Comparison of ENCODE assay signal across 17 mouse cellular contexts in the genomic region with DNA sequence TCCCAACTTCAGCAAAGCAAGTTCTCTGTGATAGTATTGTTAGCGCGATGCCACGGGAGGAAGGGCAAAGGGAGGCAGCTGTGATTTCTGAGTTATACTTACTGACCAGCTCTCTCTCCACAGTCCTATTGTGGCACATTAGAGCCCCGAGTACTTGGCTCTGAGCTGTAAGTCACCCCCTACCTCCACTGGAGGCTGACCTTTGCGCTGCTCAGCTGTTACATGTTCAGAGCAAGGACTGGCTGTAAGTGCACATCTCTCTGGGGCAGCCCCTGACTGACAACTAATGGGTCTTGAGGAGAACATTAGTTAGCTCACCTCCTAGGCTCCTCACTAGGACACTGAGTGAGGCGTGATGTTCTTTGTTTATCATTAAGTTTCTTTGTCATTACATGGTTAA. TPM values are rescaled to one million over a fixed set of nuclear protein-coding genes. Genes with fewer than 3 reads are reported as not detected.
DNase-seq lines count a peak whose midpoint lies in the region; ATAC-seq and TF ChIP-seq lines count a peak whose summit lies in the region.
"Had no signal": no experiment of that assay in that cellular context is flagged by ENCODE, and none has a peak within 500 bp of the region (broad histone marks: within the 10 kb centered on the region; RNA-seq: fewer than 3 reads in every experiment).

No protein-coding gene starts in this region.

- 80% methylated on average over 6 of the region's 6 CpGs for WGBS in hindbrain, embryonic 13.5 days
- 79% methylated on average over 6 of the region's 6 CpGs for WGBS in hindbrain, embryonic 12.5 days
- 82% methylated on average over 6 of the region's 6 CpGs for WGBS in midbrain, embryonic 16.5 days
- WGBS in midbrain, embryonic 13.5 days: 82% methylated on average over 6 of the region's 6 CpGs
- WGBS in kidney, postnatal 0 days: 80% methylated on average over 6 of the region's 6 CpGs
- WGBS in stomach, postnatal 0 days: 81% methylated on average over 6 of the region's 6 CpGs

- H3K9me3 ChIP-seq in hindbrain, embryonic 13.5 days: no peaks in the 10 kb centered on the region
- H3K9me3 ChIP-seq in hindbrain, embryonic 12.5 days (replicated peaks): no peaks in the 10 kb centered on the region
- H3K9me3 ChIP-seq in midbrain, embryonic 16.5 days (replicated peaks; ENCODE audit: control insufficient read depth, low read length, poor library complexity, severe bottlenecking): no peaks in the 10 kb centered on the region
- H3K9me3 ChIP-seq in midbrain, embryonic 13.5 days: no peaks in the 10 kb centered on the region
- H3K9me3 ChIP-seq in kidney, postnatal 0 days (replicated peaks; ENCODE audit: low read length): no peaks in the 10 kb centered on the region
- no peaks in the 10 kb centered on the region for H3K9me3 ChIP-seq in stomach, postnatal 0 days (ENCODE audit: control insufficient read depth, low read length)
- H3K9me3 ChIP-seq: embryonic facial prominence, embryonic 12.5 days; forebrain, embryonic 13.5 days had no signal

- no peak overlapping the region for H3K4me3 ChIP-seq in hindbrain, embryonic 13.5 days
- no peak overlapping the region for H3K4me3 ChIP-seq in hindbrain, embryonic 12.5 days
- H3K4me3 ChIP-seq in midbrain, embryonic 16.5 days (ENCODE audit: low read depth, low read length): no peak overlapping the region; the same call in 1 of the 2 replicates
- H3K4me3 ChIP-seq in midbrain, embryonic 13.5 days (replicated peaks): no peak overlapping the region
- no peak overlapping the region for H3K4me3 ChIP-seq in kidney, postnatal 0 days (replicated peaks; ENCODE audit: low read depth, low read length)
- H3K4me3 ChIP-seq in stomach, postnatal 0 days (ENCODE audit: low read depth, low read length): no peak overlapping the region
- H3K4me3 ChIP-seq: embryonic facial prominence, embryonic 12.5 days; myocyte had no signal

- TF ChIP-seq EP300 in stomach, postnatal 0 days (optimal IDR thresholded peaks at IDR 0.05): no peak

- H3K9ac ChIP-seq in hindbrain, embryonic 13.5 days: no peak overlapping the region
- no peak overlapping the region for H3K9ac ChIP-seq in hindbrain, embryonic 12.5 days
- no peak overlapping the region for H3K9ac ChIP-seq in midbrain, embryonic 16.5 days (ENCODE audit: low read depth, low read length)
- H3K9ac ChIP-seq in midbrain, embryonic 13.5 days (replicated peaks): no peak overlapping the region
- no peak overlapping the region for H3K9ac ChIP-seq in kidney, postnatal 0 days (ENCODE audit: low read depth, low read length)
- H3K9ac ChIP-seq in stomach, postnatal 0 days (ENCODE audit: low read length): no peak overlapping the region
- H3K9ac ChIP-seq: embryonic facial prominence, embryonic 12.5 days; forebrain, embryonic 13.5 days; lung, embryonic 14.5 days had no signal

- no peak for DNase-seq in kidney, postnatal 0 days (ENCODE audit: low spot score)
- DNase-seq in stomach, postnatal 0 days (ENCODE audit: low spot score): no peak
- DNase-seq: cerebellum, adult 11-12 months; cerebellum, postnatal 36 days; liver; lung, embryonic 14.5 days; thymus, adult 18-20 months had no signal

- peak overlapping the region; percentile 69 for H3K4me2 ChIP-seq in hindbrain, embryonic 13.5 days
- H3K4me2 ChIP-seq in hindbrain, embryonic 12.5 days (replicated peaks): no peak overlapping the region
- peak overlapping the region; percentile 63; the same call in 1 of the 2 replicates for H3K4me2 ChIP-seq in midbrain, embryonic 16.5 days (ENCODE audit: low read length)
- no peak overlapping the region for H3K4me2 ChIP-seq in midbrain, embryonic 13.5 days (replicated peaks)
- 0 out of 2 replicates have a peak overlapping the region, but pooled peaks have one; percentile 72 for H3K4me2 ChIP-seq in kidney, postnatal 0 days (ENCODE audit: low read length)
- H3K4me2 ChIP-seq in stomach, postnatal 0 days (replicated peaks; ENCODE audit: low read depth): no peak overlapping the region
- H3K4me2 ChIP-seq: embryonic facial prominence, embryonic 12.5 days; lung, embryonic 14.5 days had no signal

- H3K27me3 ChIP-seq in hindbrain, embryonic 13.5 days: peaks cover 37% of the 10 kb centered on the region
- H3K27me3 ChIP-seq in hindbrain, embryonic 12.5 days: peaks cover 35% of the 10 kb centered on the region
- peaks cover 7% of the 10 kb centered on the region for H3K27me3 ChIP-seq in midbrain, embryonic 16.5 days (ENCODE audit: control insufficient read depth, insufficient read depth, low read depth, low read length)
- peaks cover 41% of the 10 kb centered on the region for H3K27me3 ChIP-seq in midbrain, embryonic 13.5 days
- H3K27me3 ChIP-seq in kidney, postnatal 0 days (ENCODE audit: insufficient read depth, low read length): no peaks in the 10 kb centered on the region
- no peaks in the 10 kb centered on the region for H3K27me3 ChIP-seq in stomach, postnatal 0 days (ENCODE audit: control insufficient read depth, insufficient read depth, low read length)

- H3K27ac ChIP-seq in hindbrain, embryonic 13.5 days: no peak overlapping the region
- no peak overlapping the region for H3K27ac ChIP-seq in hindbrain, embryonic 12.5 days
- no peak overlapping the region for H3K27ac ChIP-seq in midbrain, embryonic 16.5 days (ENCODE audit: low read length)
- no peak overlapping the region for H3K27ac ChIP-seq in midbrain, embryonic 13.5 days
- H3K27ac ChIP-seq in kidney, postnatal 0 days: no peak overlapping the region
- H3K27ac ChIP-seq in stomach, postnatal 0 days (replicated peaks): no peak overlapping the region
- H3K27ac ChIP-seq: embryonic facial prominence, embryonic 12.5 days; forebrain, embryonic 13.5 days had no signal

- H3K4me1 ChIP-seq in hindbrain, embryonic 13.5 days (replicated peaks): 0 out of 2 replicates have a peak, but pooled peaks cover 7% of the 10 kb centered on the region
- peaks cover 7% of the 10 kb centered on the region; the same call in 1 of the 2 replicates for H3K4me1 ChIP-seq in hindbrain, embryonic 12.5 days
- H3K4me1 ChIP-seq in midbrain, embryonic 16.5 days (ENCODE audit: control insufficient read depth, insufficient read depth, low read length): peaks cover 5% of the 10 kb centered on the region; the same call in 1 of the 2 replicates
- peaks cover 4% of the 10 kb centered on the region for H3K4me1 ChIP-seq in midbrain, embryonic 13.5 days (replicated peaks)
- no peaks in the 10 kb centered on the region for H3K4me1 ChIP-seq in kidney, postnatal 0 days (replicated peaks; ENCODE audit: insufficient read depth, low read length)
- no peaks in the 10 kb centered on the region for H3K4me1 ChIP-seq in stomach, postnatal 0 days (replicated peaks; ENCODE audit: control insufficient read depth, insufficient read depth)
- H3K4me1 ChIP-seq: embryonic facial prominence, embryonic 12.5 days had no signal

- no peak for TF ChIP-seq CTCF in kidney, postnatal 0 days (IDR thresholded peaks at IDR 0.05; ENCODE audit: low read depth)
- no peak for TF ChIP-seq CTCF in stomach, postnatal 0 days (IDR thresholded peaks at IDR 0.05; ENCODE audit: low read depth)

- no peaks in the 10 kb centered on the region for H3K36me3 ChIP-seq in hindbrain, embryonic 13.5 days
- H3K36me3 ChIP-seq in hindbrain, embryonic 12.5 days: no peaks in the 10 kb centered on the region
- no peaks in the 10 kb centered on the region for H3K36me3 ChIP-seq in midbrain, embryonic 16.5 days (ENCODE audit: control insufficient read depth, insufficient read depth, low read length)
- H3K36me3 ChIP-seq in midbrain, embryonic 13.5 days: no peaks in the 10 kb centered on the region
- H3K36me3 ChIP-seq in kidney, postnatal 0 days (ENCODE audit: insufficient read depth, low read length): no peaks in the 10 kb centered on the region
- no peaks in the 10 kb centered on the region for H3K36me3 ChIP-seq in stomach, postnatal 0 days (ENCODE audit: control insufficient read depth, insufficient read depth, low read length)
- H3K36me3 ChIP-seq: embryonic facial prominence, embryonic 12.5 days had no signal

- ATAC-seq in hindbrain, embryonic 13.5 days (ENCODE audit: low FRiP score): no peak
- ATAC-seq in hindbrain, embryonic 12.5 days (ENCODE audit: low FRiP score): no peak
- no peak for ATAC-seq in midbrain, embryonic 16.5 days
- ATAC-seq in midbrain, embryonic 13.5 days: no peak
- ATAC-seq in kidney, postnatal 0 days (replicated peaks; ENCODE audit: low FRiP score, low read depth): no peak
- ATAC-seq in stomach, postnatal 0 days (ENCODE audit: low FRiP score, low TSS enrichment): no peak
- ATAC-seq in CD4-positive, CD25-positive, alpha-beta regulatory T cell, adult 4 months: no peak
- ATAC-seq: forebrain, embryonic 13.5 days; inflammation-experienced regulatory T-cells, adult 6 months had no signal

RNA-seq across cellular contexts. Expression of gene Dclk3, which starts 1.6 kb away (rescaled TPM):
- polyA plus RNA-seq in hindbrain, embryonic 13.5 days (2015; fragmentation: Nextera tagmentation; extraction: Ambion mirVana): 4.4 and 4.9 TPM in 2 replicates
- polyA plus RNA-seq in hindbrain, embryonic 12.5 days (2016; fragmentation: Nextera tagmentation; extraction: Ambion mirVana): 1.8 and 2.7 TPM in 2 replicates
- polyA plus RNA-seq in midbrain, embryonic 16.5 days (2015; fragmentation: Nextera tagmentation; extraction: Ambion mirVana): 7.0 and 7.5 TPM in 2 replicates
- polyA plus RNA-seq in midbrain, embryonic 13.5 days (2015; fragmentation: Nextera tagmentation; extraction: Ambion mirVana): 2.2 and 3.1 TPM in 2 replicates
- 8.6 and 9.0 TPM in 2 replicates for polyA plus RNA-seq in kidney, postnatal 0 days (2015; fragmentation: Nextera tagmentation; extraction: Ambion mirVana)
- 0.35 and 0.44 TPM in 2 replicates for polyA plus RNA-seq in stomach, postnatal 0 days (2015; fragmentation: Nextera tagmentation; extraction: Ambion mirVana)
- polyA plus RNA-seq in CD4-positive, CD25-positive, alpha-beta regulatory T cell, adult 4 months (2017; shearing (Covaris generic)): not detected
- polyA plus RNA-seq: C2C12; inflammation-experienced regulatory T-cells, adult 6 months; lung, embryonic 14.5 days; myocyte had no signal

Comparison
In these comparisons a context has a peak if more than half of its experiments do, and no peak if none do; other contexts are left out.
1. H3K4me2 ChIP-seq: peak in hindbrain, embryonic 13.5 days (single experiment), midbrain, embryonic 16.5 days (single experiment) and kidney, postnatal 0 days (single experiment); none in hindbrain, embryonic 12.5 days (single experiment), midbrain, embryonic 13.5 days (single experiment) and stomach, postnatal 0 days (single experiment).